Mouse (Mus musculus): Measurements from ENCODE around the gene Fxyd2.

Fxyd2 gene

GRCm38 (mm10) chr9:45399434-45399833, at the start of gene Fxyd2:
Gene Fxyd2, plus strand, starts transcription at chr9:45399669.
- in situ Hi-C loops (cut with MboI; ENCODE audit: low sequenced_read_pairs), result no loop called here

- in situ Hi-C loops (cut with MboI; ENCODE audit: low sequenced_read_pairs), result no loop called here
Observed at GRCm38 (mm10) chr9:45349851-45350250, 49.6 kb upstream of the Fxyd2 start.

GRCm38 (mm10) chr9:45355192-45355591, 44.3 kb upstream of the Fxyd2 start:
- in situ Hi-C loops (cut with MboI; ENCODE audit: low sequenced_read_pairs), result no loop called here

GRCm38 (mm10) chr9:45358356-45358755, 41.1 kb upstream of the Fxyd2 start:
- in situ Hi-C loops (cut with MboI; ENCODE audit: low sequenced_read_pairs), result no loop called here

GRCm38 (mm10) chr9:45362051-45362461, 37.4 kb upstream of the Fxyd2 start:
- in situ Hi-C loops (cut with MboI; ENCODE audit: low sequenced_read_pairs), result no loop called here

- in situ Hi-C loops (cut with MboI; ENCODE audit: low sequenced_read_pairs), result no loop called here
Observed at GRCm38 (mm10) chr9:45363639-45364214, 35.7 kb upstream of the Fxyd2 start.

GRCm38 (mm10) chr9:45367716-45368115, 31.8 kb upstream of the Fxyd2 start:
- in situ Hi-C loops (cut with MboI; ENCODE audit: low sequenced_read_pairs), result no loop called here

- in situ Hi-C loops (cut with MboI; ENCODE audit: low sequenced_read_pairs), result no loop called here
Observed at GRCm38 (mm10) chr9:45368341-45368901, 31.0 kb upstream of the Fxyd2 start.

GRCm38 (mm10) chr9:45370117-45370561, 29.3 kb upstream of the Fxyd2 start, which contains the start of gene Fxyd6:
Gene Fxyd6, plus strand, starts transcription at chr9:45370185.
- in situ Hi-C loops (cut with MboI; ENCODE audit: low sequenced_read_pairs), result no loop called here

- in situ Hi-C loops (cut with MboI; ENCODE audit: low sequenced_read_pairs), result no loop called here
Observed at GRCm38 (mm10) chr9:45370616-45371336, 28.7 kb upstream of the Fxyd2 start.

- in situ Hi-C loops (cut with MboI; ENCODE audit: low sequenced_read_pairs), result no loop called here
Observed at GRCm38 (mm10) chr9:45371337-45371707, 28.1 kb upstream of the Fxyd2 start.

- in situ Hi-C loops (cut with MboI; ENCODE audit: low sequenced_read_pairs), result no loop called here
Observed at GRCm38 (mm10) chr9:45373896-45374295, 25.6 kb upstream of the Fxyd2 start.

- in situ Hi-C loops (cut with MboI; ENCODE audit: low sequenced_read_pairs), result no loop called here
Observed at GRCm38 (mm10) chr9:45374988-45375502, 24.4 kb upstream of the Fxyd2 start.

GRCm38 (mm10) chr9:45376427-45376826, 23.0 kb upstream of the Fxyd2 start:
- in situ Hi-C loops (cut with MboI; ENCODE audit: low sequenced_read_pairs), result no loop called here

GRCm38 (mm10) chr9:45376883-45377282, 22.6 kb upstream of the Fxyd2 start:
- in situ Hi-C loops (cut with MboI; ENCODE audit: low sequenced_read_pairs), result no loop called here

GRCm38 (mm10) chr9:45380411-45381251, 18.8 kb upstream of the Fxyd2 start:
- in situ Hi-C loops (cut with MboI; ENCODE audit: low sequenced_read_pairs), result loop anchor here (10.0 kb wide), 1 partner anchor 76 kb away; no protein-coding TSS in a partner anchor

- in situ Hi-C loops (cut with MboI; ENCODE audit: low sequenced_read_pairs), result loop anchor here (10.0 kb wide), 1 partner anchor 78 kb away; no protein-coding TSS in a partner anchor
Observed at GRCm38 (mm10) chr9:45382336-45382735, 17.1 kb upstream of the Fxyd2 start.

GRCm38 (mm10) chr9:45382834-45383233, 16.6 kb upstream of the Fxyd2 start:
- in situ Hi-C loops (cut with MboI; ENCODE audit: low sequenced_read_pairs), result loop anchor here (10.0 kb wide), 1 partner anchor 78 kb away; no protein-coding TSS in a partner anchor

- in situ Hi-C loops (cut with MboI; ENCODE audit: low sequenced_read_pairs), result loop anchor here (10.0 kb wide), 1 partner anchor 79 kb away; no protein-coding TSS in a partner anchor
Observed at GRCm38 (mm10) chr9:45383883-45384282, 15.6 kb upstream of the Fxyd2 start.

- in situ Hi-C loops (cut with MboI; ENCODE audit: low sequenced_read_pairs), result loop anchor here (5.0 to 10.0 kb wide), 2 partner anchors 82 to 164 kb away; no protein-coding TSS in a partner anchor
Observed at GRCm38 (mm10) chr9:45386698-45387097, 12.8 kb upstream of the Fxyd2 start.
